Mouse (Mus musculus): ENCODE data around the gene Foxo1.

- TF ChIP-seq POLR2A (IDR thresholded peaks at IDR 0.05; ENCODE audit: control insufficient read depth in 1 of 2, insufficient read depth in 1 of 2, low read depth in 1 of 2, low read length in 2 of 2, poor library complexity in 1 of 2), result no peak
- TF ChIP-seq CTCF (IDR thresholded peaks at IDR 0.05 in 2 of 3, conservative IDR thresholded peaks at IDR 0.05 in 1 of 3; ENCODE audit: control insufficient read depth in 1 of 3, insufficient read depth in 1 of 3, low read depth in 2 of 3, low read length in 3 of 3, poor library complexity in 1 of 3, severe bottlenecking in 1 of 3), result no peak
- no peak for TF ChIP-seq ZKSCAN1 (IDR thresholded peaks at IDR 0.05; ENCODE audit: low read depth, low read length)
- no peak for TF ChIP-seq MAFK (IDR thresholded peaks at IDR 0.05; ENCODE audit: borderline replicate concordance, low read depth, low read length)
- TF ChIP-seq USF1 (IDR thresholded peaks at IDR 0.05; ENCODE audit: low read depth, low read length), result no peak
- no peak for TF ChIP-seq ZNF384 (IDR thresholded peaks at IDR 0.05; ENCODE audit: low read depth, low read length)
These were observed 122.9 kb downstream of the Foxo1 start for GRCm38 (mm10) chr3:52390766-52391665.
